Mouse (Mus musculus) right cerebral cortex, postnatal 4 days (tissue): ENCODE data around the gene Lrrc29.

Experiments used
- DNase-seq: peaks from one replicate; pipeline ENCODE4 v3.0.0-alpha.2; 2022

Gene Lrrc29

DNA sequence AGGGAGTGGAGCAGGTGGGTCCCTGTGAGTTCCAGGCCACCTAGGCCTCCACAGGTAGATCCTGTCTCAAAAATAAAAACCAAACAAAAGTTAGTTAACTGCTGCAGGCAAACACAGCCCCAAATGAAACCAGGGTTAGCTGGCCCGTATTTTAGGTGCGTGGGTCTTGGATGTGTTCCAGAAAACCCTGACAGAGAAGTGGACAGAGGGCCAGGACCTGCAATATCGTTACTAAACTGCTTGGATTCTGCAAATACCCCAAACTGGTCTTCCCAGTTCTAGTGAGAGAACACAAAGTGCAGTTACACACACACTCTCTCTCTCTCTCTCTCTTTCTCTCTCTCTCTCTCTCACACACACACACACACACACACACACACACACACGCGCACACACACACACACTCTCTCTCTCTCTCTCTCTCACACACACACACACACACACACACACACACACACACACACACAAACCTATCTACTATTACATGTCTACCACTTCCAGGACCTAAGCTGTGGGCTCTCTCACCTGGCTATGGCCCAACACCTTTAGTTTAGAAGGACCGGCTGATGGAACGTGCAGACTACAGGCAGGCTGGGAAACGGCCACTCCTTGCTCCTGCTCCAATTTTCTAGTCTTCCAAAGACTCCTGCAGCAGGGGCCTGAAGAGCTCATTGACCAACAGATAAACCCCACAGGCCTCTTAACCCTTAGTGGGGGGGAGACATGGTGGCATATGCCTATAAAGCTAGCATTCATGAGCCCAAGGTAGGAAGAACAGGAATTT lies 17.9 kb upstream of the Lrrc29 start:
- no peak for DNase-seq

DNA sequence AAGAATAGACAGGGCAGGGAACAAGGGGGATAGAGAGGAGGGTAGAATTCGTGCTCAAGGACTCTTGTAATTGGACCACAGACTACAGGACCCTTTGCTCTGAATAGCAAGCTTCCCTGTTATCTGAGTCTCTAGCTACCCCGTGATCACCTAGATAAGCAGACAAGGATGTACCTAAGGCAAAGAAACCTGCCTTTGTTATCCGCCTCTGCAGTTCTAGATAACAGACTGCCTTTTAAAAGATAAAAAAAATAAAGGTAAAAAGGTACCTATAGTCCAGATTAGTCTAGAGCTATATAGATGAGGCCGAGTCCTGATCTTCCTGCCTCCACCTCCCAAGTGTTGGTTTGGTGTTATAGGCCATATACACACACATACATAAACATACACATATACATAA lies 16.7 kb upstream of the Lrrc29 start:
- DNase-seq: no peak

DNA sequence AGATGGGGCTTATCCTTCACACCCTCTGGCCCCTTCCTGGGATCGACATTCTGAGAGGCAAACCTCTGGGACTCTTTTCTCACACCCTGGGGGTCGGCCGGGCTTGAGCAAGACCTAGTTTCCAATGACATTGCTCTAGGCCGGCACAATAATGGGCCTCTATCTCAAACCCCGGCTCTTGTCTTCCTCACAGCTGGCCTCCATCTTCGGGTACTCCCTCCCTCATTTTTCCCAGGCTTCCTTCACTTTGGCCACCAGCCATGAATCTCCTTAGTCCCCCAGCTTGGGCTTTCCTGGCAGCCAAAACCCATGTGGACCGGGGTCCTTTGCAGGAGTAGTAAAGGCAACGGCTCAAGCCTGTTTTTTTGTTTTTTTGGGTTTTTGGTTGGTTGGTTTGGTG lies 15.3 kb upstream of the Lrrc29 start:
- DNase-seq: no peak

GRCm38 (mm10) chr8:105339886-105340635 lies 14.0 kb upstream of the Lrrc29 start:
- DNase-seq: no peak

DNA sequence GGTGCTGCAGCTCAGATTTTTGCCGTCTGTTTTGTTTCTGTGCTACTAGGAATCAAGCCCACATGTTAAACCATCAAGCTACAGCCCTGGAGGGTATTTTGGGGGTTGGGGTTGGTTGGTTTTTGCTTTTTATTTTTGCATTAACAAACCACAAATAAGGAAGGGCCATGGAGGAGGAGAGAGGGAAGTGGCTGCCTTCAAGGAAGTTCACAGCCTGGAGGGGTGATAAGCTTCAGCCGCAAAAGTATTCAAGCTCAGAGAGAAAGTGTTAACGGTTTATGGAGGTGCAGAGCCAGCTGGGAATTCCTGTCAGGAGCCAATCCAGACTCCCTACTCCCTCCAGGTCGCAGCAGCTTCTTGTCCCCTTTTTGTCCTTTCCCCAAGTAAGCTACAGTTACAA lies 12.9 kb upstream of the Lrrc29 start:
- DNase-seq: no peak

DNA sequence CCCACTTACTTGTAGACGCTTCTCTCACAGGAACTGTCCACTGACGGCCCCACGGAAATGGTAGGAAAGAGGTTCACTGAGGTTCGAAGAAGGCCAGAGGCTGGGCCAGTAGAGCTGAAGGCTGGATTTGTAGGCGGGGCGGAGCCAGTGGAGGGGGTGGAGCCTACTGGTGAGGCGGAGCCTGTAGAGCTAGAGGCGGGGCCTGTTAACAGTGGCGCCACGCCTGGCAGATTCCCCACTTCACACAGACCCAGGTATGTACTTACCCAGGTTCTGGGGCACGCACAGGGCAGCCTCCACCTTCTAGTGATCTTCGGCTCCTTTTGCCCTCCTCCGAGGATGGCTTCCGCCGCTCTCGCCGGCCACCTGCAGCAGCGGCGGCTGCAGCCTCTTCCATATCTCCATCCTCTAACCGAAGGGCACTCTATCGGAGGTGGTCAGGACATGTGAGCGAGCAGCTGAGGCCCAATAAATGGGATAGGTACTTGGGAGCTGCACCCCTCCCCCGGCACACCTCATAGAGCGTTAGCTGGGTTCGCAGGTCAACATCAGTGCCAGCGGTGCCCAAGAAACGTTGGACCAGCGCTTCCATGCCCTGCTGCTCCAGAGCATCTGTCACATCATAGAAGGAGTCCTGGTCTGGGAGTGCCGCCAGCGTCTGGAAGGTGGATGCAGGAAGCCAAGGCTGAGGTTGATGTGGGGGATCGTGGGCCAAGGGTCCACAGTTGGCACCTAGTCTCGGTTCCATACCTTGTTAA lies 10.5 kb upstream of the Lrrc29 start:
- no peak for DNase-seq

- no peak for DNase-seq
Observed at GRCm38 (mm10) chr8:105332523-105332922, 6.4 kb upstream of the Lrrc29 start.

DNA sequence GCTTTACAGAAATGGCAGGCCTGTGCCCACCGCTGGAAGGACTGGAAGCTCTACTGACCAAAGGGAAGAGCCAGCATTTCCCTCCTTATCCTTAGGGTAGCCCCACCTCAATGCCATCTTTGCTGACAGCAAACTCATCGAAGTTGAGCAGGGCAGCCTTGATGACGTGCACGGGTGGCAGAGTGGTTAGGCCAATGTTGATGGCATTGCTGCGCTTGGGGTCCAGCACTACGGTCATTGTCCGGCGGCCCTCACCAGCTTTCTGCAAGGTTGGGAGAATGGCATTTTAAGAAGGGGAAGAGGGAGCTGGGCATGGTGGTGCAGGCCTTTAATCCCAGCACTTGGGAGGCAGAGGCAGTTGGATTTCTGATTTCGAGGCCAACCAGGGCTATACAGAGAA lies 5.9 kb upstream of the Lrrc29 start:
- DNase-seq: no peak

DNA sequence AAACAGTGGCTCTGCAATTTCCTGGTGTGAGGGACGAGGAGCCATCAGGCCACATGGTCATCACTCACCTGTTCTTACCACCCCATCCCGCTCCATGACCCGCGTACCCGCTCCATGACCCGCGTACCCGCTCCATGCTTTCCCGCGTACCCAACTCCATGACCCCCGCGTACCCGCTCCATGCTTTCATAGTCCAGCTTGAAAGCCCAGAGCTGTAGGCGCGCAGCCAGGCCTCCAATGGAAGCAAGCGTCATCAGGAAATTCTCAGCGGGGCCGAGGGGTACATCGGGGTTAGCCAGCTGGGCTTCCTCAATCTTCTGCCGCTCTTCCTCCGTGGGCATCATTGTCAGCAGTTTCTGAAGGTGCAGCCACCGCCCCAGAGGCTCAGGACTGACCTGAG lies 5.4 kb upstream of the Lrrc29 start:
- no peak for DNase-seq

DNA sequence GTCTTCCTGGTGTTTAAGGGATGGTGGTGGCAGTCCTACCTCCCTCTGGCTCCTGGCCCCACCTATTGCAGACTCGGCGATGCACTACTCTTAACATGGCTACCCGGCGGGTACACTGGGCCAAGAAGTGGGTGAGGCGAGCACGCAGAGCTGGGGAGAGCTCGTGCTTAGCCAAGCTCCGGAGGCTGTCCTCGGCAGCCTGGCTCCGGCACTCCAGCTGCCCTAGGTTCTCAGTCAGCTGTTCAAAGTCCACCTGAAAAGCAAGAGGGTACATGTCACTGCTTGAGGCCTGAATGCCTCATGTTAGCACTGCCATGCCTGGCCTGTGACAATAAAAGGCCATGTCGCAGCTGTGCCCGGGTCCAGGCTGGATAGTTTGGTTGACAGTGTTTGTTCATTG lies 4.2 kb upstream of the Lrrc29 start:
- no peak for DNase-seq

GRCm38 (mm10) chr8:105326968-105327367 lies 890 bp upstream of the Lrrc29 start:
- DNase-seq: no peak

GRCm38 (mm10) chr8:105325641-105326093 lies 411 bp downstream of the Lrrc29 start:
- DNase-seq: peak; percentile 54

DNA sequence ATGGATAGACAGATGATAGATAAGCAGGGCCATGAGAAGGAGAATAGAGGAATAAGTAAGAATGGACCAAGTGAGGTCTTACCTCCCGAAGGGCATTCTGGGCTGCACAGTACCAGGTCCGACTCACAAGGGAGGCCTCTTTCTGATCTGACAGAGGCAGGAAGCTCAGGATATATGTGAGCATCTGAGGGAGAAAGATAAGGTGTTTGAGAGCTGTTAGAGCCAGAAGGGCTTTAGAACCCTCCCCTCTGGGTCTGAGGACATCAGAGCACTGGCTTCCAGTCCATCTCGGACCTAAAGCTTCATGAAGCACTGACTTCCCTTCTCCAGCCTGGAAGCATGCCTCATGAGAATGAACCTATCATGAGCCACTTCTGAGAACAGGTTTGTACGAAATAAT lies 2.9 kb downstream of the Lrrc29 start:
- no peak for DNase-seq

DNA sequence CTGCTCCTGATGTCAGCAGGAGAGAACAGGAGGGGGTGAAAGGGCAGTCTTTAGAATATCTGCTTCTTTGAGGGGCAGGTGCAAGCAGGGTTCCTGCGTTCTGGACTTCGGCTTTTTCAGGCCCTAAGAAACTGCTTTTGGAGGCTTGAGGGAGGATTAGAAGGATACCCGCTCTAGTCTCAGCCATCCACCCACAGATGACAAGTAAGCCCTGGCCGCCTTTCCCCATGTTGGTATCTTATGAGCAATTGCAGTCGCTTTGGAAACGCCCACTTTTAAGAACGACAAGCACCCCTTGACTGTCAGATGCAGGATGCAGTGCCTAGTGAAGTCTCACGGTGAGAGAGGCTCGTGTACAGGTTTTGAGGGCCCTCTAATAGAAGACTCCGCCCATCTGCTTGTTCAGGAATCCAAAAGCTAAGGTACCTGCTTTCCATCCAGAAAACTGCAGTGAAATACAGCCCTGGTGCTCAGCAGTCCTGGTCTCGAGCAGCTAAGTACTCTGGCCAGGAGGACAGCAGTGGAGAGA lies 7.4 kb downstream of the Lrrc29 start:
- DNase-seq: no peak

- DNase-seq: no peak
Observed at GRCm38 (mm10) chr8:105317941-105318340, 8.1 kb downstream of the Lrrc29 start.

GRCm38 (mm10) chr8:105315073-105315769 lies 10.9 kb downstream of the Lrrc29 start:
- DNase-seq: no peak

DNA sequence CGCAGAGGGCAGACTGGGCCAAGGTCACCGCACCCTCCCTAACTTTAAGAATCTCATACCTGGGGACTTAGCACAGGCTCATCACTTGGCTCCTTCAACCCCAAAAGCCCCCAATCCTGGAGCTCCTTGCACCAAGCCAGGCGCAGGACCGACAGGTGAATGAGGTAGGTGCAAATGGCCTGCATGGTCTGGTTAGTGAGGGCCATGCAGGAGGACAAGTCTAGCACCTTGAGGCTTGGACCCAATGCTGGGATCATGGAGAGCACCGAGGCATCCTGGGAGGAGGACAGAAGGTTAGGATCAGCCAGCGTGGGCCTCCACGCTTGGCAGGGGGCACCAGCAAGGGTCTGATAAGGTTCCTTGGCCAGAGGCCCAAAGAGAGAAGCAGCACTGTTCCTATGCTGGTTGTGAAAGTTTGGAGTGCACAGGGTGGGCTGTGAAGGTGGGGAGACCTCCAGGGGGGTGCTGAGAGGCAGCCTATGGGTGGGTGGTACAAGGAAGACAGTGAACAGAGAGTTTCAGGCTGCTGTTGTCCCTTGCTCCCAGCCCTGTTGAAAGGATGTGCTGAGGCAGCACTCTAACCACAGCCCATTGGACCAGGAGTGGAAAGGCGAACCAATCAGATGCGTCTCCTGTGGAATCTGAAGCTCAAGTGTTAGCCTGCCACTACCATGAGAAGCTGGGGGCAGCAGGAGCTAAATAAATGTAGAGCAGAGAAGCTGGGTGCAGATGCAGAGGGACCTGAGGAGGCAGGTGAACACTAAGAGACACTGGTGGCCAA lies 12.3 kb downstream of the Lrrc29 start:
- DNase-seq: no peak

- no peak for DNase-seq
Observed at GRCm38 (mm10) chr8:105312891-105313481, 13.1 kb downstream of the Lrrc29 start.

DNA sequence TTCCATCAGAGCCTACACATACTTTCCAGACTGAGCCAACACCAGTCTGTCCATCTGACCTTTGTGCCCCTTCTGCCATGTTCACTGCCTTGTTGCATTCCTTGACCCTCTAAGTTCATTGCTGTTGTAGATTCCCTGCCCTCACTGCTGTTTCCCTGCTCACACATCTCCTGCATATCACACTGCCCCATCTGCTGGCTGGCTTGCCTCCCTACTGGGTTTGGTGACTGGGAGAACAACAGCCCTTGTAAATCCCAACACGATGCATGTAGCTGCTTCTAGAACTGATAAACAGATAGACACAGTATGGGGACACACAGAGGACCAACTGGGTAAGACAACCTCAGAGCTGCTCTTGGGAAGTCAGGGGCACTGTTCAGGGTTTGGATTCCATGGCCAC lies 14.4 kb downstream of the Lrrc29 start:
- DNase-seq: no peak

DNA sequence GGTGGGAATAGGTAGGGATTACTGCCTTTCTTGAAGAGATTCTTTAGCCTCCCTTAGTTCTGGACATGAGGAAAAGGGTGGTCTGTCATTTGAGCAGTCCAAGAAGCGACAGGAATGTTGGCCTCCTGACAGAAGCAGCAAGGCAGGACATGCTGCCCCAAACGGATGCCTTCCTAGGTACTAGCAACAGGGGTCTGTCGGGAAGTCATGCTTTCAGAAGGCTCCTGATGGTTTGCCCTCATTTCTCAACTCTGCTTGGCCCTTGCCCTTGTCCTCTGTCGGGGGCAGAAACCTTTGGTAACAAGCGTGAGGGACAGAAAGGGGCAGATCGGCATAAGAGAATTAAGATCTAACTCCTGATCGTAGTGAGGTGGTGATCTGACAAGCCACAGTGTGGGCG lies 16.0 kb downstream of the Lrrc29 start:
- no peak for DNase-seq

- no peak for DNase-seq
Observed at GRCm38 (mm10) chr8:105309142-105309847, 16.8 kb downstream of the Lrrc29 start.
